Mouse (Mus musculus) myocyte (in vitro differentiated cells): ENCODE measurements around the gene Leng8. TPM values are rescaled to one million over a fixed set of nuclear protein-coding genes. Genes with fewer than 3 reads are reported as not detected.

Experiments
- H3K27me3 ChIP-seq: one replicate; pipeline ENCODE4 v1.6.1; 2011; ENCODE audit not compliant: control insufficient read depth, insufficient read depth, insufficient read length
- H3K36me3 ChIP-seq: one replicate; pipeline ENCODE4 v1.6.1; 2011; ENCODE audit not compliant: control insufficient read depth, insufficient read depth
- H3K4me2 ChIP-seq: one replicate; pipeline ENCODE4 v1.6.1; 2011; ENCODE audit warnings: low read depth, control low read depth
- H3K4me3 ChIP-seq: one replicate; pipeline ENCODE4 v1.5.1; 2011; ENCODE audit warnings: mild to moderate bottlenecking, control low read depth, moderate library complexity
- H3K79me2 ChIP-seq: one replicate; pipeline ENCODE4 v1.6.1; 2011; ENCODE audit not compliant: control insufficient read depth, insufficient read depth
- H3ac ChIP-seq: one replicate; pipeline ENCODE4 v1.6.1; 2011; ENCODE audit not compliant: control insufficient read depth, insufficient read length
- CEBPB ChIP-seq: IDR thresholded peaks from 2 replicates; pipeline ENCODE4 v1.6.1; 2011; ENCODE audit warnings: mild to moderate bottlenecking, moderate library complexity; ENCODE audit not compliant: poor library complexity, insufficient read depth, severe bottlenecking
- E2F4 ChIP-seq: IDR thresholded peaks from one replicate; pipeline ENCODE4 v1.6.1; 2011; ENCODE audit warnings: mild to moderate bottlenecking, control low read depth, moderate library complexity; ENCODE audit not compliant: insufficient read depth
- MAX ChIP-seq: IDR thresholded peaks from one replicate; pipeline ENCODE4 v1.6.1; 2011; ENCODE audit warnings: low read depth, mild to moderate bottlenecking, control low read depth
- MYOD1 ChIP-seq, 3 experiments: IDR thresholded peaks; one replicate each; pipeline ENCODE4 v1.6.1; 2011; ENCODE audit warnings: control low read depth in 2 of 3, low read depth in 2 of 3, mild to moderate bottlenecking in 2 of 3, moderate library complexity in 1 of 3; ENCODE audit not compliant: insufficient read length in 2 of 3, control insufficient read depth in 1 of 3
- MYOG ChIP-seq, 3 experiments: IDR thresholded peaks; one replicate each; pipeline ENCODE4 v1.6.1; 2011; ENCODE audit warnings: control low read depth in 2 of 3, low read depth in 2 of 3, mild to moderate bottlenecking in 2 of 3; ENCODE audit not compliant: insufficient read length in 2 of 3, control insufficient read depth in 1 of 3, insufficient read depth in 1 of 3
- POLR2A ChIP-seq: IDR thresholded peaks from one replicate; pipeline ENCODE4 v1.6.1; 2011; ENCODE audit warnings: low read depth, mild to moderate bottlenecking, control low read depth, moderate library complexity; ENCODE audit not compliant: insufficient read length
- POLR2AphosphoS2 ChIP-seq: IDR thresholded peaks from one replicate; pipeline ENCODE4 v1.6.1; 2011; ENCODE audit warnings: low read depth, control low read depth; ENCODE audit not compliant: insufficient read length
- REST ChIP-seq: IDR thresholded peaks from one replicate; pipeline ENCODE4 v1.6.1; 2011; ENCODE audit warnings: mild to moderate bottlenecking, control low read depth, moderate library complexity; ENCODE audit not compliant: insufficient read depth, insufficient read length
- SRF ChIP-seq: IDR thresholded peaks from one replicate; pipeline ENCODE4 v1.6.1; 2011; ENCODE audit warnings: low read depth; ENCODE audit not compliant: control insufficient read depth, insufficient read length
- TCF12 ChIP-seq: IDR thresholded peaks from one replicate; pipeline ENCODE4 v1.6.1; 2011; ENCODE audit warnings: mild to moderate bottlenecking, control low read depth; ENCODE audit not compliant: poor library complexity, insufficient read depth, severe bottlenecking
- TCF3 ChIP-seq: IDR thresholded peaks from one replicate; pipeline ENCODE4 v1.6.1; 2011; ENCODE audit warnings: low read depth, control low read depth; ENCODE audit not compliant: insufficient read length
- USF1 ChIP-seq: IDR thresholded peaks from one replicate; pipeline ENCODE4 v1.6.1; 2011; ENCODE audit warnings: low read depth, mild to moderate bottlenecking, control low read depth, moderate library complexity
- polyA plus RNA-seq: library from polyadenylated mRNA; unstranded; fragments of >200 nt; fragmentation: generic; extraction: Trizol; gene quantifications from one replicate; pipeline ENCODE4 v1.2.1, GENCODE M21; 2012; ENCODE audit warnings: missing spikeins

Leng8 gene
- polyA plus RNA-seq, 1 experiment: 33.3 TPM

DNA sequence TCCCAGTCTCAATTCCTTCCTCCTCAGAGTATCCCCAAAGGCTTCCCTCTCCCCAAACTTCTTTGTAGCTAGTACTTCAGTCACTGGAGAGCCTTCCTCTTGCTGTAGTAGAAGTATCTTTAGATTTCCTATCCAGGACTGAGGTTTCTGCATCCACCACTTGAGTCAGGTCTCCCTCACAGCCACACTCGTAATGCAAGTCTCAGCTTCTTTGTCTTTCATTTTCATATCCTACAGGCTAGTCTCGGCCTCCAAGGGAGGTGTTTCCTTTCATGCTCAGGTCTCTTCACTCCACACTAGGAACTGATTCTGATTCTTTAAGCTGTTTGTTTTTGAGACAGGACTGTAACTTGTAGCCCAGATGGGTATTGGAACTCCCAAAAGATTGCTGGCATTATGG, 1.3 kb downstream of the Leng8 start:
- no peak overlapping the region for H3ac ChIP-seq
- H3K4me3 ChIP-seq: peak overlapping the region; percentile 73
- TF ChIP-seq REST: no peak
- H3K4me2 ChIP-seq: peak overlapping the region; percentile 82
- H3K79me2 ChIP-seq: peaks cover 31% of the 10 kb centered on the region
- peaks cover 29% of the 10 kb centered on the region for H3K36me3 ChIP-seq
- H3K27me3 ChIP-seq: no peaks in the 10 kb centered on the region

DNA sequence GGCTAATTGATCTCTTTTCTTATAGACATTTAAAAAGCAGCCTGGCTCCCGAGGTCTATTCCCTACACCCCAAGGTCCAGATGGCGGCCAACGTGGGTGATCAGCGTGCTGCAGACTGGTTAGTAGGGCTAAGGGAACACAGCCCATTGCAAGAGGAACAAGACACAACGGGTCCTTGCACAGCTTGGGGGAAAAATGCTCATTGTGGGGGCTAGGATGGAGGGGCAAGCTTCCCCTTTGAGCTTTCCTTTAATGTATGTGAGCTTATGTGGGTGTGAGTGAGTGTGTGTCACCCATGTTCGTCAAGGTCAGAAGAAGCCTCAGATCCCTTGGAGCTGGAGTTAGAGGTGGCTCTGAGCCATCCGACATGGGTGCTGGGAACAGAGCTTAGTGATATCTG, 1.8 kb downstream of the Leng8 start:
- no peak overlapping the region for H3K4me3 ChIP-seq
- H3K79me2 ChIP-seq: peaks cover 31% of the 10 kb centered on the region
- peak overlapping the region; percentile 82 for H3K4me2 ChIP-seq
- TF ChIP-seq E2F4 (no peak), REST (no peak), TCF12 (no peak), POLR2A (no peak)
- H3ac ChIP-seq: no peak overlapping the region
- no peaks in the 10 kb centered on the region for H3K27me3 ChIP-seq
- H3K36me3 ChIP-seq: peaks cover 29% of the 10 kb centered on the region

DNA sequence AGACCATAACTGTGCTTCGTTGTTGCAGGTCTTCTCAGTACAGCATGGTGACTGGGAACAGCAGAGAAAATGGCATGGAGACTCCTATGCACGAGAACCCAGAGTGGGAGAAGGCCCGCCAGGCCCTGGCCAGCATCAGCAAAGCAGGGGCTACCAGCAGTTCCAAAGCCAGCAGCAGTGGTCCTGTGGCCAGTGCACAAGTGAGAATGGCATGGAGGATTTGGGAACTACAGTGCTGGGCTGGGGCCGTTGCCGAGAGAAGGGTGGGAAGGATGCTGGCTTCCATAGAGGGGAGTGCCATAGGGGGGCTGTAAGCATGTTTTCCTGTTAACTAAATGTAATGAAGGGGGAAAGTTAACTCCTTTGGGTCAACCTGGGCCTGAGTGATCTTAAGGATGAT, 2.6 kb downstream of the Leng8 start:
- Histone ChIP-seq H3K36me3 (peaks cover 35% of the 10 kb centered on the region), H3ac (no peak overlapping the region), H3K79me2 (peaks cover 31% of the 10 kb centered on the region), H3K4me2 (no peak overlapping the region), H3K4me3 (no peak overlapping the region), H3K27me3 (no peaks in the 10 kb centered on the region)
- TF ChIP-seq CEBPB (no peak), POLR2A (no peak), TCF12 (no peak), MAX (no peak), SRF (no peak), TCF3 (no peak), MYOD1 (IDR thresholded peaks at IDR 0.05; ENCODE audit: control insufficient read depth in 1 of 3, insufficient read length in 2 of 3, low read depth in 2 of 3) (no peak), E2F4 (no peak), REST (no peak), USF1 (no peak), POLR2AphosphoS2 (no peak)

DNA sequence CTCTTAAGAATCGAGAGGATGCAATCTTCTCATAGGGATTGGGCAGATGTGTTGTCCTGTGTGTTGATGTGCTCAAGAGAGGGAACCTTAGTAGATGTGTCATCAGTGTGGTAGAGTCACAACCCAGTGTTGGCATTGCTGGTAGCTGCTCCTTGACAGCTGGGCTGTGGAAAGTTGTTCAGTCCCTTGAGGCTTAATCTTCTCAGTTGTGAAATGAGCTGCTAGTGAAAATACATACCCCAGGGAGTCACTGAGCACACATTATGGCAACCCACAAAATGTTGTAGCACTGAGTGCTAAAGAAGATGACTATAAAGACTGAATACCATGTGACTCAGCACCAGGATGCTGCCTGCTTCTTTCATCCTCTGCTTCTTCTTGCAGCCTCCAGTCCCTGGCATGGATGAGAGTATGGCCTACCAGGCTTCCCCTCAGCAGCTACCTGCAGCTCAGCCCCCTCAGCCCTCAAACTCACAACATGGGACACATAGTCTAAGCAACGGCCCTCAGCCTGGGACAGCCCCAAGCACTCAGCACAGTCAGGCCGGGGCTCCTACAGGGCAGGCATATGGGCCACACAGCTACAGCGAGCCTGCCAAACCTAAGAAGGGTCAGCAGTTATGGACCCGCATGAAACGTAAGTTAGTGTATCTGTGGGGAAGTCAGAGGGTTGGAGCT, 4.9 kb downstream of the Leng8 start:
- Histone ChIP-seq H3K4me3 (no peak overlapping the region), H3K36me3 (peaks cover 44% of the 10 kb centered on the region), H3ac (no peak overlapping the region), H3K79me2 (peaks cover 31% of the 10 kb centered on the region), H3K27me3 (no peaks in the 10 kb centered on the region), H3K4me2 (no peak overlapping the region)
- no peak for TF ChIP-seq POLR2A
- TF ChIP-seq MYOG (IDR thresholded peaks at IDR 0.05; ENCODE audit: control insufficient read depth in 1 of 3, insufficient read depth in 1 of 3, insufficient read length in 2 of 3, low read depth in 2 of 3): no peak
- TF ChIP-seq TCF12: no peak
- no peak for TF ChIP-seq CEBPB
- TF ChIP-seq SRF: no peak
- no peak for TF ChIP-seq E2F4
- TF ChIP-seq TCF3: no peak

DNA sequence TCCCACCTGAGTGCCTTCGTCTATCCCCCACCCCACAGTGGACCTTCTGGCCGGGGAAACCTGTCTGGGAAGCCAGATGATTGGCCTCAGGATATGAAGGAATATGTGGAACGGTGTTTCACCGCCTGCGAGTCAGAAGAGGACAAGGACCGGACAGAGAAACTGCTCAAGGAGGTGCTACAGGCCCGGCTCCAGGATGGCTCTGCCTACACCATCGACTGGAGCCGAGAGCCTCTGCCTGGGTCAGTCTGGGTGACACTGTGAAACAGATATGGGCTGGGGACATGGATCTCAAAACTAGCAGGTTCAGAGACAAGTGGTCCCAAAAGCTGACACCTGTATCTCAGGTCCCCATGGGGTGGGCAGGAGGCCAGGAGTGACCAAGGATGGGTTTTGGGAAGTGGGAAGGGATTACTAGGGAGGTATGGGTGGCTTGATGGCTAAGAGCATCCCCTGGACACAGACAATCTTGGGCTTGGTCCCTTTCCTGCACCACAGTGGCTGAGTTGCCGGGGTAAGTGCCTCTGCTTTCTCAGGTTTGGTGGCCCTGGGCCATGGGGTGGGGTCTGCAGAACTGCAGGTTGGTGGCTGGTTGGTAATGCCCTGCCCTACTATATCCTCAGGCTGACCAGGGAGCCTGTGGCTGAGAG, 6.1 kb downstream of the Leng8 start:
- H3K36me3 ChIP-seq: peaks cover 44% of the 10 kb centered on the region

More for the DNA sequence above, 6.1 kb downstream of the Leng8 start:
- H3K27me3 ChIP-seq: no peaks in the 10 kb centered on the region
- H3ac ChIP-seq: no peak overlapping the region
- TF ChIP-seq TCF12 (no peak), MYOG (IDR thresholded peaks at IDR 0.05; ENCODE audit: control insufficient read depth in 1 of 3, insufficient read depth in 1 of 3, insufficient read length in 2 of 3, low read depth in 2 of 3) (no peak), MYOD1 (IDR thresholded peaks at IDR 0.05; ENCODE audit: control insufficient read depth in 1 of 3, insufficient read length in 2 of 3, low read depth in 2 of 3) (no peak), E2F4 (no peak), POLR2AphosphoS2 (no peak), REST (no peak), USF1 (no peak)
- H3K4me2 ChIP-seq: no peak overlapping the region
- H3K79me2 ChIP-seq: peaks cover 24% of the 10 kb centered on the region
- no peak overlapping the region for H3K4me3 ChIP-seq
